Mouse (Mus musculus): ENCODE measurements around the gene Srgap1. TPM values are rescaled to one million over a fixed set of nuclear protein-coding genes. Genes with fewer than 3 reads are reported as not detected.
A peak's percentile ranks its signal among the peaks of the same experiment; 100 is the strongest.

The Srgap1 gene
- polyA plus RNA-seq, 1 experiment from 2014 or later = 24.6 TPM

DNA sequence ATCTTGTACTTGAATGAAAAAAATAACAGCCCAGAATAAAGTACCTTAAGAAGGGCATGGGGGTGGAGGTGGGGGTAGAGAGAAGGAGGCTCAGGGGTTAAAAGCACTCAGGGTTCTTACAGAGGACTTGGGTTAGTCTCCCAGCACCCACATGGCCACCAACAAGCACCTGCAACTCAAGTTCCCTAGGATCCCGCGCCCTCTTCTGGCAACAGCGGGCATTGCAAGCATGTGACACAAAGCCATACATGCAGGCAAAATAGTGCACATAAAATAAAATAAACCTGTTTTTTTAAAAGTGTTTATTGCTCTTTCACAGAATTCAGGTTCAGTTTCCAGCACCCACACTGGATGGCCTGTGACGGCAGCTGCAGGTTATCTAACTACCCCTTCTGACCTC lies 6.7 kb downstream of the Srgap1 start:
- ATAC-seq = no peak
- no peak overlapping the region for H3K9ac ChIP-seq
- peaks cover 8% of the 10 kb centered on the region; the same call in 1 of the 2 replicates for H3K36me3 ChIP-seq (ENCODE audit: poor library complexity, severe bottlenecking)
- no peak overlapping the region for H3K4me2 ChIP-seq
- WGBS = 37% methylated on average over 4 of the region's 4 CpGs
- H3K9me3 ChIP-seq (replicated peaks) = peaks cover 4% of the 10 kb centered on the region; the same call in 1 of the 2 replicates
- H3K4me3 ChIP-seq = no peak overlapping the region
- H3K27me3 ChIP-seq = no peaks in the 10 kb centered on the region
- H3K4me1 ChIP-seq = peaks cover 7% of the 10 kb centered on the region
- H3K27ac ChIP-seq = no peak overlapping the region

DNA sequence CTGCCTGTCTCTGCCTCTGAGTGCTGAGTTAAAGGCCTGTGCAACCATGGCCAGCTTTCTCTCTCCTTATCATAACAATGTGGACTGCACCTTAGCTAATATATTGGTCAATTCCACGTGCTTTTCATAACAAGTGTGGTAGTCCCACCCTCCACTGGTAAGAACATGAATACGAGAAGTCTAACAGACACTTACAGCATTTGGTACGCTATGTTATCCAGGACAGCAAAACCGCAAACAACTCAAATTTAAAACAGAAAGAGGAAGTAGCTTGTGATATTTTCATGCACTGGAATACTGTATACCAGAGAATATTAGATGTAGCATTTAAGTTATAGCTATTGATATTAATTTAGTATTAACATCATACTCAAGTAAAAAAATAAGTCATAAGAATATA lies 7.5 kb downstream of the Srgap1 start:
- no peak for ATAC-seq
- Histone ChIP-seq H3K36me3 (ENCODE audit: poor library complexity, severe bottlenecking) (peaks cover 8% of the 10 kb centered on the region; the same call in 1 of the 2 replicates), H3K4me2 (no peak overlapping the region), H3K9me3 (replicated peaks) (peaks cover 4% of the 10 kb centered on the region; the same call in 1 of the 2 replicates), H3K27me3 (no peaks in the 10 kb centered on the region), H3K4me1 (peaks cover under 1% of the 10 kb centered on the region; the same call in 1 of the 2 replicates), H3K9ac (no peak overlapping the region), H3K4me3 (no peak overlapping the region), H3K27ac (no peak overlapping the region)
- 92% methylated on average over 4 of the region's 4 CpGs for whole genome bisulfite sequencing

DNA sequence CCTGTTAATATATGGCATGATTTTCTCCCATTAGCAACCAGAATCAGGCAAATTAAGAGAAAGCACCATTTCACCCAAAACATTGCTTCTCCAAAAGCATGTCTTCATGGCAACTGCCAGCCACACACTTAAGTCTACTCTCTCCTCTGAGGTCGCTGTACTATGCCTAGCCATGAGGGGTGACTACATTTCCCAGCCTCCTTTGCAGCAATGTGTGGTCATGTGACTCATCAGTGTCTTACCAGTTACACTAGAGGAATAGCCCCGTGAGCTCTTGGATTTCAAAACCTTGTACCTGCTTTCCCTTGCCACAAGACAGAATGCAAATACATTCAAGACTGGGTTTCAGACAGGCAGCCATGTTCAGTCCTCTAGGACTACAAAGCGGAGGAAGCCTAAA lies 8.6 kb downstream of the Srgap1 start:
- Histone ChIP-seq H3K9me3 (replicated peaks) (peaks cover 4% of the 10 kb centered on the region; the same call in 1 of the 2 replicates), H3K4me1 (no peaks in the 10 kb centered on the region), H3K4me3 (no peak overlapping the region), H3K27ac (no peak overlapping the region), H3K27me3 (no peaks in the 10 kb centered on the region), H3K36me3 (ENCODE audit: poor library complexity, severe bottlenecking) (peaks cover 8% of the 10 kb centered on the region; the same call in 1 of the 2 replicates), H3K4me2 (no peak overlapping the region), H3K9ac (no peak overlapping the region)
- 72% methylated on average over 3 of the region's 3 CpGs for WGBS
- ATAC-seq = peak; percentile 78; the same call in 1 of the 2 replicates

DNA sequence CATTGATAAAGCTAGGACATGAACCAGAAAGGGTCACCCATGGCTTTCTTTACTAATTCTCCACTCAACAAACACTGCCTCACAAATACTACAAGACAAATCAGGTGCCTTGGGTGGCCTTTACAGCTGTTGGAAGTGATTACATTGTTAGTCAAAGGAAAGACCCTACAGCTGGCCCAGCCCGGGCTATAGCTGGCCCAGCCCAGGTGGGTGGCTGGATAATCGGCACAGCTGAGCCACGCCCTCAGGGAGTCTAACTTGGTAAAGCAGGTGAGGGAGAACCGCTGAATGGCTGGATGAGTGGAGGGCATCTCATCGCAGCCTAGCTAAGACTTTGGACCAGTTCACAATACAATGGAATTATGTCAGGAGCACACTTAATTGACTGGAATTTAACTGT lies 13.8 kb downstream of the Srgap1 start:
- WGBS = 79% methylated on average over 5 of the region's 5 CpGs
- H3K9ac ChIP-seq = no peak overlapping the region
- no peaks in the 10 kb centered on the region for H3K9me3 ChIP-seq (replicated peaks)
- H3K4me3 ChIP-seq = no peak overlapping the region
- no peaks in the 10 kb centered on the region for H3K27me3 ChIP-seq
- no peak overlapping the region for H3K27ac ChIP-seq
- H3K4me2 ChIP-seq = no peak overlapping the region
- peaks cover 8% of the 10 kb centered on the region; the same call in 1 of the 2 replicates for H3K36me3 ChIP-seq (ENCODE audit: poor library complexity, severe bottlenecking)
- no peak for ATAC-seq
- H3K4me1 ChIP-seq = no peaks in the 10 kb centered on the region

DNA sequence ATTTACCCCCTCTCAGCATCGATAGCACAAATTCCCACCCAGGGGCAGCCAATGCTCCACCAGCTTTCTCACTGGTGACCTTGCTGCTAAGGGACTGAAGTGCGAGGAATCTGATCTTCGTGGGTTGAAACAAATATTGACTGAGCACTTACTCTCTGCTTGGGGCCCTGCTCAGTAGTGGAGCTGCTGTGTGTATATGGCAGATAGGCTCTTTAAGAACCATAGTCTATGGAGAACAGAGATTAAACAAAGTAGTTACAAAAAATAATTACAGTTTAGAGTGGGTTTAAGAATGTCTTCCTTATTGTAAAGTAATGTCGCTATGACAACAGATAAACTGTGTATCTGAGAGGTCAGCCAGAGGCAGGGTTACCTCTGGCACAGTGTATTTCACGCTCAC lies 16.7 kb downstream of the Srgap1 start:
- H3K27ac ChIP-seq = no peak overlapping the region
- H3K36me3 ChIP-seq (ENCODE audit: poor library complexity, severe bottlenecking) = no peaks in the 10 kb centered on the region
- H3K9ac ChIP-seq = no peak overlapping the region
- H3K4me2 ChIP-seq = no peak overlapping the region
- H3K4me3 ChIP-seq = no peak overlapping the region
- H3K9me3 ChIP-seq (replicated peaks) = no peaks in the 10 kb centered on the region
- no peaks in the 10 kb centered on the region for H3K4me1 ChIP-seq
- no peaks in the 10 kb centered on the region for H3K27me3 ChIP-seq
- 88% methylated on average over 5 of the region's 5 CpGs for WGBS
- ATAC-seq = no peak

DNA sequence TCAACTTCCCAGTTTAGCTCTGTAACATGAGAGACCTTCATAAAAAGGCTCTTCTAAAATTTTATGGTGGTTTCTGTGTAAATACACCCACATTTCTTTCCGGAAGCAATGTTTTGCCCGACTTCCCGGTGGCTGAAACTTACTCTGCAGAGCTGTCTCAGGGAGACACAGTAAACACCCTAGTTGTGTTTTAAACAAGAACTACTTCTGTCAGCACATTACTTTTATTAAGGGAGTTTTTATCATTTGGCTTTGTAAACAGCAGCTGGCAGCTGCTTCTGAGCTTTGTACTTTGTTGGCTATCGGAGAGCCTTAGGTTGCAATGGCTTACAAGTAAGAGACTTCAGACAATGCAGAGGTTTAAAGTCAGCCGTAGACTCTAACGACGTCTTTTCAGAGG lies 17.4 kb downstream of the Srgap1 start:
- WGBS = 73% methylated on average over 7 of the region's 7 CpGs
- no peak overlapping the region for H3K9ac ChIP-seq
- no peak overlapping the region; the same call in 1 of the 2 replicates for H3K27ac ChIP-seq
- no peaks in the 10 kb centered on the region for H3K27me3 ChIP-seq
- H3K36me3 ChIP-seq (ENCODE audit: poor library complexity, severe bottlenecking) = no peaks in the 10 kb centered on the region
- H3K4me1 ChIP-seq = no peaks in the 10 kb centered on the region
- no peaks in the 10 kb centered on the region for H3K9me3 ChIP-seq (replicated peaks)
- H3K4me2 ChIP-seq = no peak overlapping the region
- no peak overlapping the region for H3K4me3 ChIP-seq
- no peak for ATAC-seq

DNA sequence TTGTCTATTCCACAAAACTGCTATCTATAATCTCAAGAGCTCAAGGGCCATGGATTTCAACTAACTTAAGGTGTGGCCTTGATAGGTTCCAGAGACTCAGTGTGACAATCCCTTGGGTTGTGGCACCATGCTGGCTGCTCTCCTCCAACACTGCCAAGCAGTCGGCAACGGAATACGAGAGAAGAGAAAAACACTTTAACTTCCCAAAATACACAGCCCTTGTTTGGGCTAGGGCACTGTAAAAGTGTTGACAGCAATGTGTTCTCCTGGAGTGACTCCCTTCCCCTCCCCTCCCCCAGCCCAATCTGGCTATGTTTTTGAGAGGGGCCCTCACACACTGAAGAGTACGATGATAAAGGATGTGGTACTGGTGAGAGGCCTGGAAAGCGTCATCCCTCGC lies 21.9 kb downstream of the Srgap1 start:
- no peak overlapping the region for H3K27ac ChIP-seq
- ATAC-seq = peak; percentile 77; the same call in 1 of the 2 replicates
- H3K4me3 ChIP-seq = no peak overlapping the region
- no peaks in the 10 kb centered on the region for H3K27me3 ChIP-seq
- H3K4me2 ChIP-seq = no peak overlapping the region
- no peaks in the 10 kb centered on the region for H3K4me1 ChIP-seq
- peaks cover 11% of the 10 kb centered on the region for H3K36me3 ChIP-seq (ENCODE audit: poor library complexity, severe bottlenecking)
- no peak overlapping the region for H3K9ac ChIP-seq
- WGBS = 94% methylated on average over 6 of the region's 6 CpGs
- H3K9me3 ChIP-seq (replicated peaks) = peaks cover 10% of the 10 kb centered on the region

DNA sequence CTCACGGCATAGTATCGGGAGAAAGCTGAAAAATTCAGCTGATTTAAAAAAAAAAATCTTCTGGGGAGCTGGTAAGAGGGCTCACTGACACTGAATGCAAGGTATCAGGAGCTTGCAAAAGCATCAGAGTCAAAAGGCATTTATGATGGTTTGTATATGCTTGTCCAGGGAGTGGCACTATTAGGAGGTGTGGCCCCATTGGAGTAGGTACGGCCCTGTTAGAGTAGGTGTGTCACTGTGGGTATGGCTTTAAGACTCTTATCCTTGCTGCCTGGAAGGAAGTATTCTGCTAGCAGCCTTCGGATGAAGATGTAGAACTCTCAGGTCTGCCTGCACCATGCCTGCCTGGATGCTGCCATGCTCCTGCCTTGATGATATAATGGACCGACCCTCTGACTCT lies 26.2 kb downstream of the Srgap1 start:
- no peaks in the 10 kb centered on the region for H3K27me3 ChIP-seq
- H3K9me3 ChIP-seq (replicated peaks) = peaks cover 10% of the 10 kb centered on the region
- WGBS = 97% methylated on average over 5 of the region's 5 CpGs
- H3K4me1 ChIP-seq = peaks cover 8% of the 10 kb centered on the region
- H3K4me3 ChIP-seq = no peak overlapping the region
- peaks cover 11% of the 10 kb centered on the region for H3K36me3 ChIP-seq (ENCODE audit: poor library complexity, severe bottlenecking)
- H3K27ac ChIP-seq = no peak overlapping the region
- H3K4me2 ChIP-seq = no peak overlapping the region
- H3K9ac ChIP-seq = no peak overlapping the region
- no peak for ATAC-seq

DNA sequence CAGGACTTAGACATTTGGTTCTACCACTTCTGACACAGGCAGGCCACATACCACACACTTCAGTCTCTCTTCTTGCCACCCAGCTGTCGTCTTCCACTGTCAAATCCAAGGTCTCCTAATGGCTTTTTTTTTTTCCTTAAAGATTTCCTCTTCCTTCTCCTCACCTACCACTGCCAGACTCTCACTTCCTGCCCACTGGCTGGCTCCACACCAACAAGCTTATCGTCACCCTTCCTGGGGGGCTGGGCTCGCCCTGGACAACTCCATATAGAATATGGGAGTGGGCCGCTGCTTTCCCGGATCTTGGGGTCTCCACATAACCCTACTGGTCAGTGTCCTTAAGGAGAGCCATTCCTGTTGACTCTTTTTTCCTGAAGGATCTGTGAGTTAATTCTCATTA lies 26.9 kb downstream of the Srgap1 start:
- Histone ChIP-seq H3K4me3 (no peak overlapping the region), H3K27me3 (no peaks in the 10 kb centered on the region), H3K27ac (no peak overlapping the region), H3K4me2 (no peak overlapping the region), H3K4me1 (peaks cover 8% of the 10 kb centered on the region), H3K9me3 (replicated peaks) (peaks cover 10% of the 10 kb centered on the region), H3K9ac (no peak overlapping the region), H3K36me3 (ENCODE audit: poor library complexity, severe bottlenecking) (peaks cover 11% of the 10 kb centered on the region)
- WGBS = 85% methylated on average over 5 of the region's 5 CpGs
- ATAC-seq = no peak

DNA sequence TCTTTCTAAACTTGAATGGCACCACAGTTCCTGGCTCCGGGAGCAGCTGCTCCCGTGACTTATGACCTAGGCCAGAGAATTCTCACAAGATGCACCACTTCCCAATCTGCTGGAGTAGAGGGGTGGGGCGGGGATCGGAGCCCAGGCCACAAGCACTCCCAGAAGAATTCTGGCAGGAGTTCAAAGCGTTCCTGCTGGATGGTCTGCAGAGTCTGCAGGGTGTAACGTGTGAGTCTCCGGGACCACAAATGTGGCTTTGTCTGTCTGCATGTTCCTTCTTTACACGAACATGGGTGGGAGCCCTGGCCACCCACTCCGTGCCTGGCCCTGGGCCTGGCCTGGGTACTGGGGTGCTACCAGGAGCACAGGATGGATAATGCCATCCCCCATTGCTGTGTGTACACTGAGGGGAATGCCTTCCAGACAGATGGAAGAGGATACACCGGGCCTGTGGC lies 28.5 kb downstream of the Srgap1 start:
- Histone ChIP-seq H3K36me3 (ENCODE audit: poor library complexity, severe bottlenecking) (no peaks in the 10 kb centered on the region; the same call in 1 of the 2 replicates), H3K9me3 (replicated peaks) (no peaks in the 10 kb centered on the region), H3K9ac (peak overlapping the region; percentile 31; the same call in 1 of the 2 replicates), H3K4me1 (peaks cover 8% of the 10 kb centered on the region), H3K4me3 (no peak overlapping the region), H3K4me2 (no peak overlapping the region), H3K27ac (no peak overlapping the region), H3K27me3 (no peaks in the 10 kb centered on the region)
- peak; percentile 62 for ATAC-seq
- 53% methylated on average over 10 of the region's 10 CpGs for WGBS

DNA sequence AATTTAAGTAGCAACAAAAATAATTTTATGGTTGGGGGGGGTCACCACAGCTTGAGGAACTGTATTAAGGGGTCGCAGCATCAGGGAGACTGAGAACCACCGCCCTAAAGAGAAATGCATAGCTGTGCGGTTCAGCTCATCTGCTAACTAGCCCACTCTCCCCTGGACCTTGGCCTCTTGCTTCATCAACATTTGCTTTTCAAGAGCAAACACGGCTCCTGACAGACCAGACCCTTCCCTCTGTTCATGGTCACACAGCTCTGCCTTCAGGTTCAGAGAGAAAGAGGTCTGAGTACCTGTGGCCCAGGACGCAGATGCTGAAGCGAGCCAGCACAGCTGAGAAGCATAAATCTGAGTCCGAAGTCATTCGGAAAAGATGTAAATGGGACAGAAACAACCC lies 29.4 kb downstream of the Srgap1 start:
- H3K4me1 ChIP-seq = peaks cover 8% of the 10 kb centered on the region
- WGBS = 89% methylated on average over 8 of the region's 8 CpGs
- H3K4me3 ChIP-seq = no peak overlapping the region
- H3K9me3 ChIP-seq (replicated peaks) = no peaks in the 10 kb centered on the region
- no peak overlapping the region for H3K27ac ChIP-seq
- H3K27me3 ChIP-seq = no peaks in the 10 kb centered on the region
- H3K4me2 ChIP-seq = no peak overlapping the region
- no peaks in the 10 kb centered on the region for H3K36me3 ChIP-seq (ENCODE audit: poor library complexity, severe bottlenecking)
- H3K9ac ChIP-seq = no peak overlapping the region
- no peak for ATAC-seq

DNA sequence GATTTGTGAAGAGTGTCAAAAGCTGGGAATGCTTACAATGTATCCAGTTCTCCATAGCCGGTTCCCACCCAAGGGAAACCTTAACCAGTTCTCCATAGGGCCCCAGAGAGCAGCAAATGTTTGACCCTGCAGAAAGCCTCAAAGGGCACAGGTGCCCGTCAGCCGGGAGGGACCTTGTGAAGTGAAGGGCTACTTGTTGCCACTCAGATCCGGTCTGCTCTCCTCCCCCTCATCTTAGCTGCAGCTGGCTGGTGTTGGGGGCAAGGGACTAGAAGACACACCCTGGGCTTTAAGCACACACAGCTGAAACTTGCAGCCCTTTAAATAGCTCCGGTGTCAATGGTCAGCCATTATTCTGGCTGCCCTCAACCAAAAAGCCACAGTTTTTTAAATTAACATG lies 30.1 kb downstream of the Srgap1 start:
- Histone ChIP-seq H3K4me2 (no peak overlapping the region), H3K27ac (no peak overlapping the region), H3K9ac (no peak overlapping the region), H3K36me3 (ENCODE audit: poor library complexity, severe bottlenecking) (no peaks in the 10 kb centered on the region), H3K4me3 (no peak overlapping the region), H3K4me1 (peaks cover 8% of the 10 kb centered on the region), H3K9me3 (replicated peaks) (no peaks in the 10 kb centered on the region), H3K27me3 (no peaks in the 10 kb centered on the region)
- 79% methylated on average over 5 of the region's 5 CpGs for WGBS
- no peak for ATAC-seq

DNA sequence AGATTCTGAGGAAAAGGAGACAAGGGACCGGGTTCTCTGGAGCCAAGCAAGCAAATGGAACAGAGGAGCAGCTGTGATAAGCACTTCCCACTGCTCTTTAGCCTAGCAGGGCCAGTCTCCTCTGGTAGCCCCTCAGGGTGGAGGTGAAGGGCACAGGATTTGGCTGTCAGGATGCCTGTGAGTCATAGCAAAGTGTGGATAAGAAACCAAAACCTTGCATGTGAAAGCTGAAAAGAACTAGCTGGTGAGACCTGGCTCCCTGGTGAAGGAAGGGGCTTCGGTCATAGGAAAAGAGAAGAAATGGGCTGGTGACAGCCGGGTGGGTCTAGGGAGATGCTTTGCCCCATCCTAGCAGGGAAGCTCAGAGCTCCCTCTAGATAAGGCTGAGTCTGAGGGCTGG lies 30.5 kb downstream of the Srgap1 start:
- ATAC-seq = no peak
- H3K36me3 ChIP-seq (ENCODE audit: poor library complexity, severe bottlenecking) = no peaks in the 10 kb centered on the region
- H3K4me2 ChIP-seq = no peak overlapping the region
- no peak overlapping the region for H3K4me3 ChIP-seq
- H3K27ac ChIP-seq = no peak overlapping the region
- H3K9me3 ChIP-seq (replicated peaks) = no peaks in the 10 kb centered on the region
- H3K4me1 ChIP-seq = peaks cover 8% of the 10 kb centered on the region
- no peak overlapping the region for H3K9ac ChIP-seq
- WGBS = 90% methylated on average over 3 of the region's 3 CpGs
- no peaks in the 10 kb centered on the region for H3K27me3 ChIP-seq

Data from forebrain, embryonic 13.5 days (tissue).